In genomic region chr10:116950009-116950769, GRCm38 (mm10) we compare ENCODE assay signal across 7 mouse cellular contexts. TPM values are rescaled to one million over a fixed set of nuclear protein-coding genes. Genes with fewer than 3 reads are reported as not detected.
DNase-seq lines count a peak whose midpoint lies in the region; ATAC-seq lines count a peak whose summit lies in the region.

Gene Rab3ip, minus strand, starts transcription at chr10:116950769.

- DNase-seq in adrenal gland, postnatal 10 days: peak; percentile 96
- peak; percentile 98 for DNase-seq in embryonic facial prominence, embryonic 10.5 days (ENCODE audit: low spot score)
- DNase-seq in kidney, adult 11 months: peak; percentile 86
- peak; percentile 98 for DNase-seq in limb, embryonic 10.5 days (ENCODE audit: low spot score)
- DNase-seq in spleen, adult 12 weeks (ENCODE audit: low spot score): peak; percentile 90

- no peaks in the 10 kb centered on the region for H3K9me3 ChIP-seq in embryonic facial prominence, embryonic 10.5 days
- H3K9me3 ChIP-seq in limb, embryonic 10.5 days (replicated peaks): no peaks in the 10 kb centered on the region
- H3K9me3 ChIP-seq in midbrain, embryonic 13.5 days: 0 out of 2 replicates have a peak, but pooled peaks cover 3% of the 10 kb centered on the region

- peak within 1 kb of the TSS; percentile 75 for H3K4me2 ChIP-seq in midbrain, embryonic 13.5 days (replicated peaks)

- H3K27me3 ChIP-seq in embryonic facial prominence, embryonic 10.5 days (replicated peaks; ENCODE audit: low read depth, poor library complexity, severe bottlenecking): no peaks in the 10 kb centered on the region
- no peaks in the 10 kb centered on the region for H3K27me3 ChIP-seq in limb, embryonic 10.5 days (ENCODE audit: low read depth, poor library complexity, severe bottlenecking)
- H3K27me3 ChIP-seq in midbrain, embryonic 13.5 days: no peaks in the 10 kb centered on the region

- H3K4me3 ChIP-seq in embryonic facial prominence, embryonic 10.5 days: peak within 1 kb of the TSS; percentile 94
- peak within 1 kb of the TSS; percentile 95 for H3K4me3 ChIP-seq in limb, embryonic 10.5 days
- H3K4me3 ChIP-seq in midbrain, embryonic 13.5 days (replicated peaks): peak within 1 kb of the TSS; percentile 79

- peak within 1 kb of the TSS; percentile 84 for H3K9ac ChIP-seq in midbrain, embryonic 13.5 days (replicated peaks)

- ATAC-seq in granulocyte monocyte progenitor cell, adult 5-6 weeks (replicated peaks; ENCODE audit: poor library complexity, severe bottlenecking): peak; percentile 97
- ATAC-seq in midbrain, embryonic 13.5 days: peak; percentile 97

- peak within 1 kb of the TSS; percentile 91 for H3K27ac ChIP-seq in embryonic facial prominence, embryonic 10.5 days (replicated peaks)
- H3K27ac ChIP-seq in limb, embryonic 10.5 days: peak within 1 kb of the TSS; percentile 91
- peak within 1 kb of the TSS; percentile 90 for H3K27ac ChIP-seq in midbrain, embryonic 13.5 days

- under 1% methylated on average over 103 of the region's 103 CpGs for WGBS in embryonic facial prominence, embryonic 10.5 days
- under 1% methylated on average over 99 of the region's 103 CpGs for WGBS in limb, embryonic 10.5 days
- under 1% methylated on average over 72 of the region's 103 CpGs for WGBS in midbrain, embryonic 13.5 days

- H3K36me3 ChIP-seq in embryonic facial prominence, embryonic 10.5 days (replicated peaks): 0 out of 2 replicates have a peak, but pooled peaks cover 4% of the 10 kb centered on the region
- H3K36me3 ChIP-seq in limb, embryonic 10.5 days: peaks cover 3% of the 10 kb centered on the region; the same call in 1 of the 2 replicates
- H3K36me3 ChIP-seq in midbrain, embryonic 13.5 days: no peaks in the 10 kb centered on the region

- peaks cover 27% of the 10 kb centered on the region for H3K4me1 ChIP-seq in embryonic facial prominence, embryonic 10.5 days
- H3K4me1 ChIP-seq in limb, embryonic 10.5 days: peaks cover 39% of the 10 kb centered on the region
- peaks cover 18% of the 10 kb centered on the region for H3K4me1 ChIP-seq in midbrain, embryonic 13.5 days (replicated peaks)

RNA-seq across cellular contexts. Expression of gene Rab3ip, which starts in this region (rescaled TPM):
- 10 to 100 TPM; 41.3 to 49.3 TPM for total RNA-seq in adrenal gland, postnatal 10 days (2021)
- polyA plus RNA-seq in embryonic facial prominence, embryonic 10.5 days (2016; fragmentation: Nextera tagmentation; extraction: Ambion mirVana): 36.5 and 37.3 TPM in 2 replicates
- 12.0 and 26.3 TPM in 2 replicates for total RNA-seq in granulocyte monocyte progenitor cell, adult 5-6 weeks (2014; fragmentation: Nextera tagmentation)
- 17.9 and 19.2 TPM in 2 replicates for total RNA-seq in granulocyte monocyte progenitor cell, adult 5-6 weeks (2017)
- 36.7 and 40.0 TPM in 2 replicates for polyA plus RNA-seq in limb, embryonic 10.5 days (2016; fragmentation: Nextera tagmentation; extraction: Ambion mirVana)
- 43.9 and 44.2 TPM in 2 replicates for polyA plus RNA-seq in midbrain, embryonic 13.5 days (2015; fragmentation: Nextera tagmentation; extraction: Ambion mirVana)

Comparison
In these comparisons a context has a peak if more than half of its experiments do, and no peak if none do; other contexts are left out.
1. Peak in every context shown above with its lines: DNase-seq, ATAC-seq, H3K4me3 ChIP-seq and H3K27ac ChIP-seq.